23 mouse cellular contexts compared by ENCODE assay signal in genomic region chr13:48829780-48830179, GRCm38 (mm10). TPM values are rescaled to one million over a fixed set of nuclear protein-coding genes. Genes with fewer than 3 reads are reported as not detected.
DNase-seq lines count a peak whose midpoint lies in the region; ATAC-seq lines count a peak whose summit lies in the region.
"Had no signal": no experiment of that assay in that cellular context is flagged by ENCODE, and none has a peak within 500 bp of the region (broad histone marks: within the 10 kb centered on the region; RNA-seq: fewer than 3 reads in every experiment).

No protein-coding gene starts in this region.

- H3K4me2 ChIP-seq in forebrain, embryonic 13.5 days, result no peak overlapping the region
- no peak overlapping the region for H3K4me2 ChIP-seq in hindbrain, embryonic 14.5 days (replicated peaks)
- H3K4me2 ChIP-seq in hindbrain, embryonic 12.5 days (replicated peaks), result no peak overlapping the region
- no peak overlapping the region for H3K4me2 ChIP-seq in forebrain, embryonic 16.5 days (ENCODE audit: low read length)
- H3K4me2 ChIP-seq: heart, embryonic 12.5 days; heart, embryonic 15.5 days; hindbrain, embryonic 15.5 days had no signal

- H3K27me3 ChIP-seq in forebrain, embryonic 13.5 days, result no peaks in the 10 kb centered on the region
- no peaks in the 10 kb centered on the region for H3K27me3 ChIP-seq in forebrain, embryonic 10.5 days (ENCODE audit: poor library complexity, severe bottlenecking)
- H3K27me3 ChIP-seq in hindbrain, embryonic 14.5 days (ENCODE audit: control insufficient read depth, insufficient read depth, low read length), result no peaks in the 10 kb centered on the region
- no peaks in the 10 kb centered on the region for H3K27me3 ChIP-seq in hindbrain, embryonic 12.5 days
- H3K27me3 ChIP-seq in forebrain, embryonic 16.5 days (replicated peaks; ENCODE audit: control insufficient read depth, insufficient read depth, low read length), result no peaks in the 10 kb centered on the region
- H3K27me3 ChIP-seq: heart, embryonic 12.5 days; heart, embryonic 15.5 days; hindbrain, embryonic 15.5 days had no signal

- H3K9ac ChIP-seq in forebrain, embryonic 13.5 days, result no peak overlapping the region
- H3K9ac ChIP-seq in hindbrain, embryonic 14.5 days, result no peak overlapping the region
- H3K9ac ChIP-seq in hindbrain, embryonic 12.5 days, result no peak overlapping the region
- H3K9ac ChIP-seq in forebrain, embryonic 16.5 days (replicated peaks; ENCODE audit: low read depth, low read length), result no peak overlapping the region
- H3K9ac ChIP-seq: heart, embryonic 12.5 days; heart, embryonic 15.5 days; hindbrain, embryonic 15.5 days had no signal

- 0 out of 2 replicates have a peak, but pooled peaks have one; percentile 39 for ATAC-seq in forebrain, embryonic 13.5 days
- ATAC-seq in hindbrain, embryonic 14.5 days (ENCODE audit: low FRiP score), result no peak
- ATAC-seq in hindbrain, embryonic 12.5 days (ENCODE audit: low FRiP score), result no peak
- ATAC-seq in forebrain, embryonic 16.5 days, result peak; percentile 52; the same call in 1 of the 2 replicates
- ATAC-seq: CD4-positive, CD25-positive, alpha-beta regulatory T cell, adult 4 months; inflammation-experienced regulatory T-cells, adult 6 months; intestine, embryonic 16.5 days had no signal

- no peak overlapping the region for H3K27ac ChIP-seq in forebrain, embryonic 13.5 days
- no peak overlapping the region for H3K27ac ChIP-seq in forebrain, embryonic 10.5 days
- H3K27ac ChIP-seq in hindbrain, embryonic 14.5 days, result 0 out of 2 replicates have a peak overlapping the region, but pooled peaks have one; percentile 69
- no peak overlapping the region for H3K27ac ChIP-seq in hindbrain, embryonic 12.5 days
- H3K27ac ChIP-seq in forebrain, embryonic 16.5 days (ENCODE audit: low read length), result peak overlapping the region; percentile 72; the same call in 1 of the 2 replicates
- H3K27ac ChIP-seq: heart, embryonic 15.5 days; hindbrain, embryonic 10.5 days had no signal

- H3K4me3 ChIP-seq in forebrain, embryonic 13.5 days, result no peak overlapping the region
- no peak overlapping the region for H3K4me3 ChIP-seq in forebrain, embryonic 10.5 days
- no peak overlapping the region for H3K4me3 ChIP-seq in hindbrain, embryonic 14.5 days (replicated peaks; ENCODE audit: low read length)
- no peak overlapping the region for H3K4me3 ChIP-seq in hindbrain, embryonic 12.5 days
- H3K4me3 ChIP-seq in forebrain, embryonic 16.5 days (replicated peaks; ENCODE audit: low read length), result no peak overlapping the region
- H3K4me3 ChIP-seq: heart, embryonic 12.5 days; heart, embryonic 15.5 days; hindbrain, embryonic 10.5 days; hindbrain, embryonic 15.5 days had no signal

- WGBS in forebrain, embryonic 13.5 days, result 86% methylated on average over 4 of the region's 4 CpGs
- WGBS in forebrain, embryonic 10.5 days, result 96% methylated on average over 4 of the region's 4 CpGs
- 83% methylated on average over 4 of the region's 4 CpGs for WGBS in hindbrain, embryonic 14.5 days
- 89% methylated on average over 4 of the region's 4 CpGs for WGBS in hindbrain, embryonic 12.5 days
- 65% methylated on average over 4 of the region's 4 CpGs for WGBS in forebrain, embryonic 16.5 days

- peaks cover 81% of the 10 kb centered on the region for H3K36me3 ChIP-seq in forebrain, embryonic 13.5 days (ENCODE audit: poor library complexity, severe bottlenecking)
- H3K36me3 ChIP-seq in forebrain, embryonic 10.5 days (replicated peaks), result peaks cover 98% of the 10 kb centered on the region
- peaks cover 55% of the 10 kb centered on the region for H3K36me3 ChIP-seq in hindbrain, embryonic 14.5 days (replicated peaks; ENCODE audit: control insufficient read depth, insufficient read depth)
- peaks cover 60% of the 10 kb centered on the region for H3K36me3 ChIP-seq in hindbrain, embryonic 12.5 days
- H3K36me3 ChIP-seq in forebrain, embryonic 16.5 days (ENCODE audit: control insufficient read depth, insufficient read depth), result peaks cover 21% of the 10 kb centered on the region

- H3K4me1 ChIP-seq in forebrain, embryonic 13.5 days, result 0 out of 2 replicates have a peak, but pooled peaks cover 5% of the 10 kb centered on the region
- no peaks in the 10 kb centered on the region for H3K4me1 ChIP-seq in forebrain, embryonic 10.5 days
- H3K4me1 ChIP-seq in hindbrain, embryonic 14.5 days (replicated peaks; ENCODE audit: control insufficient read depth, insufficient read depth, low read length), result peaks cover 5% of the 10 kb centered on the region; the same call in 1 of the 2 replicates
- H3K4me1 ChIP-seq in hindbrain, embryonic 12.5 days, result peaks cover 2% of the 10 kb centered on the region; the same call in 1 of the 2 replicates
- peaks cover 21% of the 10 kb centered on the region for H3K4me1 ChIP-seq in forebrain, embryonic 16.5 days (replicated peaks; ENCODE audit: control insufficient read depth, insufficient read depth, low read length)
- H3K4me1 ChIP-seq: heart, embryonic 15.5 days; hindbrain, embryonic 10.5 days; hindbrain, embryonic 15.5 days had no signal

- no peak for DNase-seq in forebrain, embryonic 10.5 days (ENCODE audit: extremely low spot score, low spot score)
- no peak for DNase-seq in hindbrain, embryonic 14.5 days (ENCODE audit: low spot score)
- DNase-seq in layer of hippocampus, postnatal 14 days (ENCODE audit: low spot score in 2 of 2), result no peak
- DNase-seq: adrenal gland, adult 8-10 months; adrenal gland, postnatal 36 days; cerebellum, adult 11 months; cerebellum, adult 2 months; gastrocnemius, postnatal 25 days; heart, adult 18-20 months; heart, postnatal 10 days; heart, postnatal 36 days; kidney, adult 18-20 months; kidney, adult 9 months had no signal

- no peaks in the 10 kb centered on the region for H3K9me3 ChIP-seq in forebrain, embryonic 13.5 days (replicated peaks)
- H3K9me3 ChIP-seq in forebrain, embryonic 10.5 days, result no peaks in the 10 kb centered on the region
- no peaks in the 10 kb centered on the region for H3K9me3 ChIP-seq in hindbrain, embryonic 14.5 days (ENCODE audit: control insufficient read depth, low read length)
- no peaks in the 10 kb centered on the region for H3K9me3 ChIP-seq in hindbrain, embryonic 12.5 days (replicated peaks)
- no peaks in the 10 kb centered on the region for H3K9me3 ChIP-seq in forebrain, embryonic 16.5 days (ENCODE audit: control insufficient read depth, low read length)
- H3K9me3 ChIP-seq: heart, embryonic 12.5 days; heart, embryonic 15.5 days; hindbrain, embryonic 10.5 days; hindbrain, embryonic 15.5 days had no signal

RNA-seq across cellular contexts. Expression of gene Phf2, which starts 41.1 kb away (rescaled TPM):
- polyA plus RNA-seq in forebrain, embryonic 13.5 days (2015; fragmentation: Nextera tagmentation; extraction: Ambion mirVana), result 10.6 and 10.9 TPM in 2 replicates
- 7.7 TPM in 2 replicates for polyA plus RNA-seq in forebrain, embryonic 10.5 days (2016; fragmentation: Nextera tagmentation; extraction: Ambion mirVana)
- 10.8 and 11.2 TPM in 2 replicates for polyA plus RNA-seq in hindbrain, embryonic 14.5 days (2014; fragmentation: Nextera tagmentation; extraction: Ambion mirVana)
- 10.7 and 11.3 TPM in 2 replicates for polyA plus RNA-seq in hindbrain, embryonic 12.5 days (2016; fragmentation: Nextera tagmentation; extraction: Ambion mirVana)
- polyA plus RNA-seq in forebrain, embryonic 16.5 days (2015; fragmentation: Nextera tagmentation; extraction: Ambion mirVana), result 10.2 and 11.5 TPM in 2 replicates
- total RNA-seq in layer of hippocampus, postnatal 14 days (2021), result 10 to 100 TPM; 30.5 to 30.8 TPM

Comparison
In these comparisons a context has a peak if more than half of its experiments do, and no peak if none do; other contexts are left out.
1. H3K27ac ChIP-seq: peak in hindbrain, embryonic 14.5 days (single experiment) and forebrain, embryonic 16.5 days (single experiment); none in forebrain, embryonic 13.5 days (single experiment), forebrain, embryonic 10.5 days (single experiment) and hindbrain, embryonic 12.5 days (single experiment).
2. ATAC-seq: peak in forebrain, embryonic 13.5 days (single experiment) and forebrain, embryonic 16.5 days (single experiment); none in hindbrain, embryonic 14.5 days (single experiment) and hindbrain, embryonic 12.5 days (single experiment).